Mouse (Mus musculus) gastrocnemius, adult 2 months (tissue): ENCODE results near the gene 4930558K02Rik. TPM values are rescaled to one million over a fixed set of nuclear protein-coding genes. Genes with fewer than 3 reads are reported as not detected.

Source experiments
- DNase-seq: peaks from one replicate; pipeline ENCODE4 v3.0.0; 2022
- H3K27ac ChIP-seq: fragments of 200-600 bp; 2 replicates; pipeline ENCODE4 v1.8.1; 2022; ENCODE audit warnings: mild to moderate bottlenecking
- H3K4me3 ChIP-seq: fragments of 200-600 bp; 2 replicates; pipeline ENCODE4 v1.8.1; 2022; ENCODE audit warnings: mild to moderate bottlenecking, moderate library complexity
- CTCF ChIP-seq: fragments of 200-600 bp; IDR thresholded peaks from 2 replicates; pipeline ENCODE4 v1.8.1; 2022; ENCODE audit warnings: antibody characterized with exemption, mild to moderate bottlenecking, moderate library complexity
- intact Hi-C: fragments of 180-260 bp; cut with DNase I; formaldehyde crosslinking; loops from one replicate; pipeline ENCODE4 v1.15.1; 2025
- total RNA-seq, 2 experiments: library from RNA; stranded (reverse); gene quantifications; 2 replicates each; pipeline ENCODE4 v1.2.3; 2021

Gene 4930558K02Rik
- total RNA-seq, 2 experiments from 2014 or later = not detected

DNA sequence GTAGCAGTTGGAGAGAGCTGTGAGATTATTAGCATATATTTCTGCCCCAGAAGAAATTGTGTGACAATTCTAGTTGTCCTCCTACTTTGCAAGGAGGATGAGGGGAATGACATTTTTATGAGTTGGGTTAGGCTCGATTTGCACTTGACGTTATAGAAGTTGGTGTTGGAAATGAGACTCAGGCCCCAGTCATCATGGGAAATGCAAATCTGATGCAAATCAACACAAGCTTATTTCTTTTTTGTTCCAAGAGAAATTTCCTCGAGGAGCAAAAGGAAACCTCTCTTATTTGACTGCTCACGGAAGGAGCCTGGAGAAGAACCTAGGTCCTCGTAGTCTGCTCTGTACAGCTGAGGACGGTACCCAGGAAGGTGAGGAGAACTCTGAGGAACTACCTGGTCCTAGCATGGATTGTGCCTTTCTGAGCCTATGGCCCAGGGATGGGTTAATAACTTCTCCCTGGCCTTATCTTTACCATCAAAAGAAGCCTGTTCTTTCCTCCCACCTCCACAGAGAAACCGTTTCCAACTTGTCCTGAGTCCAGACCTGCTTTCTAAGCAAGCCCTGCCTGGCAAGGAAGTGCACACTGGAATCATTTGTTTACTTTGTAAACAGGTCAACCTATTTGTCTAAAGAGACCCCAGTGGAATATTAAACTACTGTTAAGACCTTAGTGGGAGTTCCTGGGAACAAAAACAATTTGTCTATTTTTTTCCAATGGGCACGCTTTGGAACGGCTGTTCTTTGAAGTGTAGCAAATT lies 76.6 kb downstream of the 4930558K02Rik start:
- DNase-seq = no peak
- intact Hi-C loops = no loop called here
- no peak overlapping the region for H3K4me3 ChIP-seq
- no peak for TF ChIP-seq CTCF
- no peak overlapping the region for H3K27ac ChIP-seq

GRCm38 (mm10) chr1:161900129-161900528 lies 79.3 kb downstream of the 4930558K02Rik start:
- no peak for DNase-seq
- no peak for TF ChIP-seq CTCF
- Histone ChIP-seq H3K4me3 (no peak overlapping the region), H3K27ac (no peak overlapping the region)
- intact Hi-C loops = no loop called here

DNA sequence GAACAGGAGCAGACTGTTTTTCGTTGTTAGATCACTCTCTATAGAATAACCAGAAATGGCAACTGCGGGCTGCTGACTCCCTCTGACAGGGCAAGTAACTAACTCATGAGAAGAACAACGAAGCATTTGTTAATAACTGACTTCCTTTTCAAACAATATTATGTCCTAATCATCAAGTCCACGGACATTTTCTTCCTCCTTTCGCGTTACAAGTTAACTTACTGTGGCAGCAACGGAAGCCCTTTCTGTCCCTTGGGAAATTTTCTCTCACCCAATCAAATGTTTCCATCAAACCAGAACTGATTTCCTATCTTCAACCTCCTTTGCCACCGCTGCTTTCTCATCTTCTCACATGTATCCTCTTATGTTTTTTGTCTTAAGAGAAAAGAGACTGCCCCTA lies 82.2 kb downstream of the 4930558K02Rik start:
- no peak for DNase-seq
- intact Hi-C loops = no loop called here
- TF ChIP-seq CTCF = no peak
- Histone ChIP-seq H3K4me3 (no peak overlapping the region), H3K27ac (no peak overlapping the region)

- no peak for TF ChIP-seq CTCF
- Histone ChIP-seq H3K4me3 (no peak overlapping the region), H3K27ac (no peak overlapping the region)
- intact Hi-C loops = no loop called here
- DNase-seq = no peak
Measured at GRCm38 (mm10) chr1:161896130-161896529, 83.3 kb downstream of the 4930558K02Rik start.

- Histone ChIP-seq H3K27ac (no peak overlapping the region), H3K4me3 (no peak overlapping the region)
- DNase-seq = no peak
- intact Hi-C loops = no loop called here
- TF ChIP-seq CTCF = no peak
Measured at GRCm38 (mm10) chr1:161895014-161895413, 84.4 kb downstream of the 4930558K02Rik start.

DNA sequence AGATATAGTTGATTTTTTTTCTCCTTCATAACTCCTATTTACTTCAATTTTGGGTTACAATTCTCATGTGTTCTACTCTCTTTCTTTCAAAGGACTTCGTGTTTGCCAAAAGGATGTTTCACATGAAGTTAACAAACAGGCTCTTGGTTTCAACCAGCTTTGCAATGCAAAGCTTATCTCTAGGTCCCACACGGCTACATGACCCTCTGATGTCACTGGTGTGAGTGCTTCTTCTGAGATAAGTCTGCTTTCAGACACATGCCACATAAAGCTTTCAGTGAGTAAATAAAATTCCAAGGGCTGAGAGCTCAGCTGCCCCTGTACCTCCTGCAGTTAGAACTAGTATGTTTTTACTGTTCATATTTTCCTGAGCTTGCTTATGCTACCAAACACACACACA lies 84.9 kb downstream of the 4930558K02Rik start:
- H3K4me3 ChIP-seq = no peak overlapping the region
- no peak for TF ChIP-seq CTCF
- H3K27ac ChIP-seq = no peak overlapping the region
- intact Hi-C loops = no loop called here
- DNase-seq = no peak

GRCm38 (mm10) chr1:161894126-161894525 lies 85.3 kb downstream of the 4930558K02Rik start:
- TF ChIP-seq CTCF = no peak

More at GRCm38 (mm10) chr1:161894126-161894525, 85.3 kb downstream of the 4930558K02Rik start:
- H3K27ac ChIP-seq = no peak overlapping the region
- intact Hi-C loops = no loop called here
- no peak overlapping the region for H3K4me3 ChIP-seq
- DNase-seq = no peak

Other genes with a start within 250 kb of the 4930558K02Rik start
- not detected for gene Fasl, start 191.1 kb downstream of the 4930558K02Rik start, total RNA-seq
- 1 to 10 TPM; 8.4 to 9.9 TPM for gene Suco, start 103.0 kb downstream of the 4930558K02Rik start, total RNA-seq
- 10 to 100 TPM; 14.4 to 15.6 TPM for gene Pigc, start 10.4 kb downstream of the 4930558K02Rik start, total RNA-seq